Mouse (Mus musculus): ENCODE results near the gene Rplp0. TPM values are rescaled to one million over a fixed set of nuclear protein-coding genes. Genes with fewer than 3 reads are reported as not detected.
A peak's percentile ranks its signal among the peaks of the same experiment; 100 is the strongest.

Rplp0 gene
- polyA plus RNA-seq, 1 experiment: 3,361 TPM

DNA sequence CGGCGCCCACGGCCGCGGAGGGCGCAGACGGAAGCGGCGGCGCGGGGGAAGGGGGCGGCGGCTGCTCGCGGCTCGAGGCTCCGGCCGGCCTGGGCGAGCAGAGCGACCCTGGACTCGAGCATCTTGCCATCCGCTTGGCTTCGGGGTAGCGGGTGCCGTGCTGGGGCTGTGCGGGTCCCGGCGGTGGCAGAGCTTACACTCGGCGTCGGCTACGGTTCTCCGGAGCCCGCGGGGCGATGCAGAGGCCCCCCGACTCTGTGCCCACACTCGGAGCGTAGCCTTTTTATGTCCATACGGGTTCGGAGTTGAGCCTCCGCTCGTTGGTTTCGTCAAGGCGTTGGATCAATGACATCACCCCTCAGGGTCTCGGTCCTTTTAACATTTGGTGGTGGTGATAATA lies 6.1 kb downstream of the Rplp0 start:
- Histone ChIP-seq H3ac (ENCODE audit: control insufficient read depth, insufficient read length) (peak overlapping the region; percentile 85), H3K36me3 (ENCODE audit: control insufficient read depth, insufficient read depth) (peaks cover 35% of the 10 kb centered on the region)
- no peak for TF ChIP-seq MYOG (IDR thresholded peaks at IDR 0.05; ENCODE audit: control insufficient read depth in 1 of 3, insufficient read depth in 1 of 3, insufficient read length in 2 of 3, low read depth in 2 of 3)
- TF ChIP-seq USF1 (IDR thresholded peaks at IDR 0.05; ENCODE audit: low read depth): no peak
- TF ChIP-seq POLR2A (IDR thresholded peaks at IDR 0.05; ENCODE audit: insufficient read length, low read depth): no peak
- no peak for TF ChIP-seq MYOD1 (IDR thresholded peaks at IDR 0.05; ENCODE audit: control insufficient read depth in 1 of 3, insufficient read length in 2 of 3, low read depth in 2 of 3)
- no peak for TF ChIP-seq CEBPB (IDR thresholded peaks at IDR 0.05; ENCODE audit: insufficient read depth, poor library complexity, severe bottlenecking)
- no peak for TF ChIP-seq SRF (IDR thresholded peaks at IDR 0.05; ENCODE audit: control insufficient read depth, insufficient read length, low read depth)
- TF ChIP-seq E2F4 (IDR thresholded peaks at IDR 0.05; ENCODE audit: insufficient read depth): no peak
- TF ChIP-seq TCF12 (IDR thresholded peaks at IDR 0.05; ENCODE audit: insufficient read depth, poor library complexity, severe bottlenecking): no peak

DNA sequence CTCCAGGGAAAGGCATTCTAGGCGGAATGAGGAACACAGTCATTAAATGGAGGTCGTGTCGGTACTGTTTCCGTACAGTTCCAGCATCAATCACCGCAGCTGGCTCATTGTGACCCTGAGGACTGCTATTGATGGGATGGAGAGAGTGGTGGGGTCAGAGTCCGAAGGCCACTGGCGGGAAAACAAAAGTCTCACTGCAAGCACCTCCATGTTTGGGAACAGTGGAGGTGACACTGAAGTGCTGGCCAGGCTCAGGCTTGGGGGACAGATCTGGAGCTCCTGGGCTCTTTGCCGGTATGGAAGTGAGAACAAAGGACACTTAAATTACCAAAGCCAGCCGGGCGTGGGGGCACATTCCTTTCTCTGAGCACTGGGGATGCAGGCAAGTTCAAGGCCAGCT lies 9.4 kb downstream of the Rplp0 start:
- H3K4me3 ChIP-seq: no peak overlapping the region
- H3K79me2 ChIP-seq (ENCODE audit: control insufficient read depth, insufficient read depth): peaks cover 59% of the 10 kb centered on the region
- no peaks in the 10 kb centered on the region for H3K27me3 ChIP-seq (ENCODE audit: control insufficient read depth, insufficient read depth, insufficient read length)
- H3K4me2 ChIP-seq (ENCODE audit: low read depth): no peak overlapping the region
- TF ChIP-seq MAX (IDR thresholded peaks at IDR 0.05; ENCODE audit: low read depth): no peak
- TF ChIP-seq E2F4 (IDR thresholded peaks at IDR 0.05; ENCODE audit: insufficient read depth): no peak
- no peak for TF ChIP-seq MYOD1 (IDR thresholded peaks at IDR 0.05; ENCODE audit: control insufficient read depth in 1 of 3, insufficient read length in 2 of 3, low read depth in 2 of 3)
- TF ChIP-seq CEBPB (IDR thresholded peaks at IDR 0.05; ENCODE audit: insufficient read depth, poor library complexity, severe bottlenecking): no peak
- TF ChIP-seq TCF12 (IDR thresholded peaks at IDR 0.05; ENCODE audit: insufficient read depth, poor library complexity, severe bottlenecking): no peak
- no peak for TF ChIP-seq POLR2AphosphoS2 (IDR thresholded peaks at IDR 0.05; ENCODE audit: insufficient read length, low read depth)
- no peak for TF ChIP-seq USF1 (IDR thresholded peaks at IDR 0.05; ENCODE audit: low read depth)
- TF ChIP-seq TCF3 (IDR thresholded peaks at IDR 0.05; ENCODE audit: insufficient read length, low read depth): no peak
- no peak for TF ChIP-seq MYOG (IDR thresholded peaks at IDR 0.05; ENCODE audit: control insufficient read depth in 1 of 3, insufficient read depth in 1 of 3, insufficient read length in 2 of 3, low read depth in 2 of 3)
- TF ChIP-seq POLR2A (IDR thresholded peaks at IDR 0.05; ENCODE audit: insufficient read length, low read depth): no peak
- TF ChIP-seq REST (IDR thresholded peaks at IDR 0.05; ENCODE audit: insufficient read depth, insufficient read length): no peak
- TF ChIP-seq SRF (IDR thresholded peaks at IDR 0.05; ENCODE audit: control insufficient read depth, insufficient read length, low read depth): no peak
- no peak overlapping the region for H3ac ChIP-seq (ENCODE audit: control insufficient read depth, insufficient read length)
- peaks cover 13% of the 10 kb centered on the region for H3K36me3 ChIP-seq (ENCODE audit: control insufficient read depth, insufficient read depth)

More for the DNA sequence above, 6.1 kb downstream of the Rplp0 start:
- Histone ChIP-seq H3K4me3 (peak overlapping the region; percentile 51), H3K79me2 (ENCODE audit: control insufficient read depth, insufficient read depth) (peaks cover 77% of the 10 kb centered on the region), H3K27me3 (ENCODE audit: control insufficient read depth, insufficient read depth, insufficient read length) (no peaks in the 10 kb centered on the region), H3K4me2 (ENCODE audit: low read depth) (peak overlapping the region; percentile 96)

DNA sequence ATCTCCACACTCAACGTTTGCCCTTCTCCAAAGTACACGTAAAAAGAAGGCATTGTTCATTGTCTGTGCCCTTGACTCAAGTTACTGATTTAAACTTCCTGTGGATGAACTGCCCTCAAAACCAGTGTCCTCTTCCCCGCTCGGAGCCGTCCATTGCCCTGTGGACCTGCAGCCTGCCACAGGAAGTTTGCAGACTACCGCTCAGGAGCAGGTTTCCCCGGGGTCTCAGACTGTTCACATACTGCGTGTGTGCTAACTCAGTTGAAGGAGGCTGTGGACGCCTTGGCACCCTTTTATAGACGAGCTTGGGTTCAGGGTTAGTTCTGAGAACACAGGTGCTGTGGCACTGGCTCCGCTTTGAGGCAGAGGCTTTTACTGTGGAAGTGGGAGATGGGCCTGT lies 10.0 kb downstream of the Rplp0 start:
- H3K36me3 ChIP-seq (ENCODE audit: control insufficient read depth, insufficient read depth): peaks cover 10% of the 10 kb centered on the region
- H3K4me3 ChIP-seq: no peak overlapping the region
- H3K79me2 ChIP-seq (ENCODE audit: control insufficient read depth, insufficient read depth): peaks cover 61% of the 10 kb centered on the region
- TF ChIP-seq MYOD1 (IDR thresholded peaks at IDR 0.05; ENCODE audit: control insufficient read depth in 1 of 3, insufficient read length in 2 of 3, low read depth in 2 of 3): no peak
- no peak overlapping the region for H3K4me2 ChIP-seq (ENCODE audit: low read depth)
- H3ac ChIP-seq (ENCODE audit: control insufficient read depth, insufficient read length): no peak overlapping the region
- H3K27me3 ChIP-seq (ENCODE audit: control insufficient read depth, insufficient read depth, insufficient read length): no peaks in the 10 kb centered on the region

DNA sequence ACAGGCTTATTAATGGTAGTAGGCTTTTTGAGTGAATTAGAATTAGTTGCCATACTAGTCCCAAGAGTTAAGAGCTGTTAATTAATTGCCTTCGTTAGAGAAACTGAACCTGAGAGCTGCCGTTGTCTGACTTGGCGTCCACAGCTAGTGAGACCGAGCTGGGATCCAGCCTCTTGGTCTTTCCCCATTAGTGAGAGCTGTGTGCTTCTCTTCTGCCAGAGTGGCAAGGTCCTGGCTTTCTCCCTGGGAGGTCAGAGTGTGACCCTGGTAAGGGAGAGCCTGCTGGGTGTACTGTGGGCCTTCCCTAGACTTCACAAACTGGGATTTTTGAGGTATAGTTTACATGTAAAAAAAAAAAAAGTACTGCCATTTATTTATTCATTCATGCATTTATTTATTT lies 10.5 kb downstream of the Rplp0 start:
- H3K4me2 ChIP-seq (ENCODE audit: low read depth): no peak overlapping the region
- no peaks in the 10 kb centered on the region for H3K27me3 ChIP-seq (ENCODE audit: control insufficient read depth, insufficient read depth, insufficient read length)
- no peak overlapping the region for H3K4me3 ChIP-seq
- TF ChIP-seq USF1 (IDR thresholded peaks at IDR 0.05; ENCODE audit: low read depth): no peak
- TF ChIP-seq E2F4 (IDR thresholded peaks at IDR 0.05; ENCODE audit: insufficient read depth): no peak
- TF ChIP-seq CEBPB (IDR thresholded peaks at IDR 0.05; ENCODE audit: insufficient read depth, poor library complexity, severe bottlenecking): no peak
- TF ChIP-seq POLR2AphosphoS2 (IDR thresholded peaks at IDR 0.05; ENCODE audit: insufficient read length, low read depth): no peak
- no peak for TF ChIP-seq REST (IDR thresholded peaks at IDR 0.05; ENCODE audit: insufficient read depth, insufficient read length)
- TF ChIP-seq TCF12 (IDR thresholded peaks at IDR 0.05; ENCODE audit: insufficient read depth, poor library complexity, severe bottlenecking): no peak
- TF ChIP-seq SRF (IDR thresholded peaks at IDR 0.05; ENCODE audit: control insufficient read depth, insufficient read length, low read depth): no peak
- TF ChIP-seq MYOD1 (IDR thresholded peaks at IDR 0.05; ENCODE audit: control insufficient read depth in 1 of 3, insufficient read length in 2 of 3, low read depth in 2 of 3): no peak
- TF ChIP-seq MYOG (IDR thresholded peaks at IDR 0.05; ENCODE audit: control insufficient read depth in 1 of 3, insufficient read depth in 1 of 3, insufficient read length in 2 of 3, low read depth in 2 of 3): no peak
- no peak for TF ChIP-seq MAX (IDR thresholded peaks at IDR 0.05; ENCODE audit: low read depth)
- TF ChIP-seq POLR2A (IDR thresholded peaks at IDR 0.05; ENCODE audit: insufficient read length, low read depth): no peak
- no peak for TF ChIP-seq TCF3 (IDR thresholded peaks at IDR 0.05; ENCODE audit: insufficient read length, low read depth)
- peaks cover 59% of the 10 kb centered on the region for H3K79me2 ChIP-seq (ENCODE audit: control insufficient read depth, insufficient read depth)
- H3K36me3 ChIP-seq (ENCODE audit: control insufficient read depth, insufficient read depth): peaks cover 13% of the 10 kb centered on the region
- no peak overlapping the region for H3ac ChIP-seq (ENCODE audit: control insufficient read depth, insufficient read length)

DNA sequence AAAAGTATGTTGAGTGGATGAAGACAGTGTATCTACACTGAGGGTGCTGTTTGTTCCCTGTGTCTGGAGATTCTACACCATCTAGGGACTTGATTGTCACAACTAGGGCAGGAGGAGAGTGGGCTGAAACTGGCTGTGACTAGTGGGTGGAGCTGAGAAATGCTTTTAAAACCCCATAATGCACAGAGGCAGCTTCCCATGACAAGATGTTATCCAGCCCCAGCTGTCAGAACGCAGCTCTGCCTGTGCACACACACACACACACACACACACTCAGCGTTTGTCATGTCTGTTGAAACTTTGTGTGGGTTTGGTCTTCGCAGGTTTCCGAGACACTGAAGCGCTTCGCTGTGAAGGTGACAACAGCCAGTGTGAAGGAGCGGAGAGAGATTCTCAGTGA lies 11.8 kb downstream of the Rplp0 start:
- H3K4me2 ChIP-seq (ENCODE audit: low read depth): no peak overlapping the region
- no peak for TF ChIP-seq MAX (IDR thresholded peaks at IDR 0.05; ENCODE audit: low read depth)
- no peak for TF ChIP-seq MYOG (IDR thresholded peaks at IDR 0.05; ENCODE audit: control insufficient read depth in 1 of 3, insufficient read depth in 1 of 3, insufficient read length in 2 of 3, low read depth in 2 of 3)
- no peak for TF ChIP-seq REST (IDR thresholded peaks at IDR 0.05; ENCODE audit: insufficient read depth, insufficient read length)
- TF ChIP-seq TCF3 (IDR thresholded peaks at IDR 0.05; ENCODE audit: insufficient read length, low read depth): no peak
- no peak for TF ChIP-seq MYOD1 (IDR thresholded peaks at IDR 0.05; ENCODE audit: control insufficient read depth in 1 of 3, insufficient read length in 2 of 3, low read depth in 2 of 3)
- peaks cover 17% of the 10 kb centered on the region for H3K36me3 ChIP-seq (ENCODE audit: control insufficient read depth, insufficient read depth)
- no peaks in the 10 kb centered on the region for H3K27me3 ChIP-seq (ENCODE audit: control insufficient read depth, insufficient read depth, insufficient read length)
- H3K79me2 ChIP-seq (ENCODE audit: control insufficient read depth, insufficient read depth): peaks cover 52% of the 10 kb centered on the region
- H3ac ChIP-seq (ENCODE audit: control insufficient read depth, insufficient read length): no peak overlapping the region
- no peak overlapping the region for H3K4me3 ChIP-seq
